Mouse (Mus musculus) lung, adult 2 months (tissue): Measurements from ENCODE around the gene Plekhh3. TPM values are rescaled to one million over a fixed set of nuclear protein-coding genes. Genes with fewer than 3 reads are reported as not detected.
"Not testable (repeated sequence)": the region's sequence is repeated elsewhere in the genome, so short reads cannot be mapped to it uniquely, and the experiment has no call there.

Experiments
- DNase-seq: peaks from one replicate; pipeline ENCODE4 v3.0.0; 2022
- H3K4me1 ChIP-seq: fragments of 200-500 bp; 2 replicates; pipeline ENCODE4 v1.6.1; 2011; ENCODE audit warnings: low read length; ENCODE audit not compliant: control insufficient read depth, insufficient read depth
- H3K4me3 ChIP-seq: fragments of 200-500 bp; replicated peaks from 2 replicates; pipeline ENCODE3; 2011; ENCODE audit warnings: low read depth, mild to moderate bottlenecking, control low read depth, low read length; ENCODE audit errors: extremely low read depth
- CTCF ChIP-seq: fragments of 200-500 bp; IDR thresholded peaks from 2 replicates; pipeline ENCODE4 v1.5.1; 2011; ENCODE audit warnings: mild to moderate bottlenecking, low read length, control low read depth; ENCODE audit not compliant: insufficient read depth
- POLR2A ChIP-seq: fragments of 200-500 bp; IDR thresholded peaks from 2 replicates; pipeline ENCODE4 v1.6.1; 2011; ENCODE audit warnings: low read depth, mild to moderate bottlenecking, control low read depth, low read length, borderline replicate concordance; ENCODE audit errors: extremely low read depth
- WGBS: fragments of 180-500 bp; shearing (Covaris S2); methylation state at CpG from one replicate; pipeline ENCODE4 v1.1.7; 2018; 5-methylcytosine and 5-hydroxymethylcytosine counted together
- polyA plus RNA-seq: library from polyadenylated mRNA; depleted of rRNA; stranded (reverse); fragments of >200 nt; gene quantifications from 2 replicates; pipeline ENCODE4 v1.2.3, GENCODE M21; 2012

The Plekhh3 gene
- polyA plus RNA-seq, 1 experiment: 41.2 TPM

- H3K4me3 ChIP-seq: no peak overlapping the region
- WGBS: 61% methylated on average over 35 of the region's 35 CpGs
- TF ChIP-seq CTCF: no peak
- no peak for TF ChIP-seq POLR2A
- no peak for DNase-seq
- peaks cover 8% of the 10 kb centered on the region; the same call in 1 of the 2 replicates for H3K4me1 ChIP-seq
Observed at GRCm38 (mm10) chr11:101164677-101165580, 6.2 kb downstream of the Plekhh3 start.

DNA sequence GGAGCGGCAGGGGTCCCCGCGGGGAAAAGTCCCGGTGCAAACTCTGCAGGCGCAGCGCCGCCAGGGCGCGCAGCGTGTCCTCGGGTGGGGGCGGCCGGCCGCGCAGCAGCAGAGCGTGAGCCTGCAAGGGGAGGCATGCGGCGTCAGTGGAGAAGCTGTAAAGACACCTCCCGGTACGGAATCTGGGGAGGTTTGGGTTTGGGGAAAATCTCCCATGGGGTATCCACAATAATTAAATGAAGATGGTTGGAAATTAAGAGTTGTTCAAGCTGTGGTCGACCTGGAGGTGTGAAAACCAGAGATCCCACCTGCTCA is 6.8 kb downstream of the Plekhh3 start:
- 60% methylated on average over 21 of the region's 21 CpGs for WGBS
- H3K4me3 ChIP-seq: no peak overlapping the region
- DNase-seq: no peak
- peaks cover 8% of the 10 kb centered on the region; the same call in 1 of the 2 replicates for H3K4me1 ChIP-seq
- TF ChIP-seq POLR2A: no peak
- TF ChIP-seq CTCF: no peak

- no peak for DNase-seq
- peaks cover 8% of the 10 kb centered on the region; the same call in 1 of the 2 replicates for H3K4me1 ChIP-seq
- 69% methylated on average over 45 of the region's 49 CpGs for WGBS
- TF ChIP-seq POLR2A: no peak
- TF ChIP-seq CTCF: no peak
- H3K4me3 ChIP-seq: no peak overlapping the region
Observed at GRCm38 (mm10) chr11:101163476-101164350, 7.4 kb downstream of the Plekhh3 start.

GRCm38 (mm10) chr11:101162772-101163171 is 8.4 kb downstream of the Plekhh3 start:
- Histone ChIP-seq H3K4me3 (no peak overlapping the region), H3K4me1 (peaks cover 6% of the 10 kb centered on the region; the same call in 1 of the 2 replicates)
- no peak for DNase-seq
- WGBS: 42% methylated on average over 5 of the region's 5 CpGs
- no peak for TF ChIP-seq POLR2A
- no peak for TF ChIP-seq CTCF

GRCm38 (mm10) chr11:101162301-101162700 is 8.8 kb downstream of the Plekhh3 start:
- no peak for DNase-seq

DNA sequence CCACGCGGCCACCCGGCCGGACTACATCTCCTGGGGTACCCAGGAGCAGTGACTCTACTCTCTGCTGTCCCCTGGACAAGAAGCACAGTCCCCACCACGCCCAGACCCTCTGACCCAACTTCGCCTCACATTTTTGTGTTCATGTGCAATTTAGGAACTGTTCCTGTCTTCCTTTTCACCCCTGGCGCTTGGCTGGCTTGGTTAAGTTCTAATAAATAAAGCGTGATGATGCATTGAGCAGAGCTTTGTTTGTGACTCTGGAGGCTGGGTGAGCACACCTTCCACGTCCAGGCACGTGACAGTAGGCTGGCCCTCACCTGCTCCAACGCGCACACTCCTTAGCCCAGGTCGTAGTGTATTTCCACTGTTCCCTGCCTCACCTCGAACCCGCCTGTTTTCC is 9.6 kb downstream of the Plekhh3 start:
- WGBS: 90% methylated on average over 15 of the region's 15 CpGs
- no peak for DNase-seq
- TF ChIP-seq POLR2A (no peak), CTCF (no peak)

More at GRCm38 (mm10) chr11:101162301-101162700, 8.8 kb downstream of the Plekhh3 start:
- WGBS: 24% methylated on average over 5 of the region's 5 CpGs
- TF ChIP-seq POLR2A (no peak), CTCF (no peak)
- Histone ChIP-seq H3K4me1 (peaks cover 6% of the 10 kb centered on the region; the same call in 1 of the 2 replicates), H3K4me3 (no peak overlapping the region)

DNA sequence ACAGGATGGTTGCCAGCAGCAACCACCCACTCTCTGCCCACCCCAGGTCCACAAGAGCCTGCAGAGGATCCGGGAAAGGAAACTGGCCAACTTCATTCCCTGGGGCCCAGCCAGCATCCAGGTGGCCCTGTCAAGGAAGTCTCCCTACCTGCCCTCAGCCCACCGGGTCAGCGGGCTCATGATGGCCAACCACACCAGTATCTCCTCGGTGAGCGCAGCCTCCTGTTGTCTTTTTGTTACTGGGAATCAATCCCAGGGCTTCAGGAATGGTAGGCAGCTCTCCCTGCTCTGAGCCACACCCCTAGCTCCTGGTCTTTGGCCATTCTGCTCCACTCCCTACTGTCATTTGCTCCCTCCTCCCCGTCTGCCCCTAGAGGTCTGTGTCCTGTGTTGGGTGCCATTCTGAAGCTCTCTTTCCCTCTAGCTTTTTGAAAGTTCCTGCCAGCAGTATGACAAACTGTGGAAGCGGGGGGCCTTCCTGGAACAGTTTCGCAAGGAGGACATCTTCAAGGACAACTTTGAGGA is 10.1 kb downstream of the Plekhh3 start:
- not testable (repeated sequence) for H3K4me1 ChIP-seq, DNase-seq, H3K4me3 ChIP-seq
- WGBS: 78% methylated on average over 8 of the region's 8 CpGs

More for the DNA sequence above, 9.6 kb downstream of the Plekhh3 start:
- Histone ChIP-seq H3K4me3 (no peak overlapping the region), H3K4me1 (peaks cover 6% of the 10 kb centered on the region; the same call in 1 of the 2 replicates)

DNA sequence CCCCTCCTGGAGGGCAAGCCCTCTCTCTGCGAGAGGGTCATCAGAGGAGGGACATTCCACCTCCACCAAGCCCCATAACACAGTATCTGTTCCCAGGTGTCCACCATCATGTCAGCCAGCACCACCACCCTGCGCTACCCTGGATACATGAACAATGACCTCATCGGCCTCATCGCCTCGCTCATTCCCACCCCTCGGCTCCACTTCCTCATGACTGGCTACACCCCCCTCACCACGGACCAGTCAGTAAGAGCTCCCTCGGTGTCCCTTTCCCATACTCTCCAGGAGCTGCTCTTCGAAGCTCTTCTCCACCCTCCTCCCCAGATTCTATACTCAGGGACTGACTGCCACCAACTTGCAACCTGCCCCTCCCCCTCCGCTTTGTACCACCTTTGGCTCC is 11.0 kb downstream of the Plekhh3 start:
- DNase-seq, H3K4me3 ChIP-seq, H3K4me1 ChIP-seq: not testable (repeated sequence)
- WGBS: 70% methylated on average over 10 of the region's 10 CpGs

- WGBS: 4% methylated on average over 36 of the region's 36 CpGs
- TF ChIP-seq POLR2A (no peak), CTCF (no peak)
- no peak for DNase-seq
- no peaks in the 10 kb centered on the region for H3K4me1 ChIP-seq
- peak within 1 kb of the TSS; percentile 39 for H3K4me3 ChIP-seq
Observed at GRCm38 (mm10) chr11:101155728-101156371, 15.3 kb downstream of the Plekhh3 start, which contains the start of gene Tubg2. Tubg2 (plus strand) TSS chr11:101155907.
